Mouse (Mus musculus) layer of hippocampus, adult 9-10 months (tissue): Measurements from ENCODE around the gene Pitpnc1.

ENCODE experiments used
- DNase-seq: peaks from one replicate; pipeline ENCODE4 v3.0.0; 2022; ENCODE audit warnings: low spot score

Gene Pitpnc1

GRCm38 (mm10) chr11:107276898-107277297, 193.6 kb downstream of the Pitpnc1 start:
- no peak for DNase-seq

GRCm38 (mm10) chr11:107276337-107276736, 194.2 kb downstream of the Pitpnc1 start:
- no peak for DNase-seq

DNA sequence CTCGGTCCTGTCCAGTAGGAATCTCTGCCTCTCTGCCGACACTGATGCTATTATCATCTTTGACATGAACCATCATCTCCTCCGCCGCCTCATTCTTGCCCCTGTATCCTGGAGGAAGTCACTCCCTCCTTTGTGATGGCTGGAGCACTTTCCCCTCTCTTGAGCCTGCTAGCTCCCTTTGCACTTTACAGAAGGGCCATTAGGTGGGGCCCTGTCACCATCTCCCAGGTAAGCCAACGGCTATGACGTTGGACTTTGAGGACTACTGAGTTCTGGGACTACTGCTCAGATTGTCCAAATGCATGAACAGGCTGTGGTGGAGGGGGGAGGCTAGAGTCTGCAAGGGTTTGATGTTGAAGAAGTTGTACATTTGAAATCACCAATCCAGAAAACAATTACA, 194.6 kb downstream of the Pitpnc1 start:
- no peak for DNase-seq

DNA sequence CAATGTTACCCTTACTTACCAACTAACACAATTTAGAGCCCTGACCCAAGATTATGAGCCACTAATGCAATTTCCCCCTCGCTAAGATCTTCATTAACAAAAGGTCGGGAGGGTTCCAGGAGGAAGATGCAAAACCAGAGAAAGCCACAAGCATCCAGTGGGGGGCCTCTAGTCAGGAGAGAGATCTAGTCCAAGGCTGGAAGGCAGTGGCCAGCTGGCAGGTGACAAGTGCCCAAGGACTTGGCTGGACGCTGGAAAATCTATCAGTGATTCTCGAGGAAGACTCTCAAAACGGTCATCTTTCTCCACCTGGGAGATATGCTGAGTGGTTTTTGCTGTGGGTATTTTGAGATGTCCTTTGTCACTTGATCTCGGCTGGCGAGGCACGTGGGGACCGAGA, 196.3 kb downstream of the Pitpnc1 start:
- DNase-seq: no peak

- no peak for DNase-seq
These were observed 198.0 kb downstream of the Pitpnc1 start for GRCm38 (mm10) chr11:107272351-107272975.

DNA sequence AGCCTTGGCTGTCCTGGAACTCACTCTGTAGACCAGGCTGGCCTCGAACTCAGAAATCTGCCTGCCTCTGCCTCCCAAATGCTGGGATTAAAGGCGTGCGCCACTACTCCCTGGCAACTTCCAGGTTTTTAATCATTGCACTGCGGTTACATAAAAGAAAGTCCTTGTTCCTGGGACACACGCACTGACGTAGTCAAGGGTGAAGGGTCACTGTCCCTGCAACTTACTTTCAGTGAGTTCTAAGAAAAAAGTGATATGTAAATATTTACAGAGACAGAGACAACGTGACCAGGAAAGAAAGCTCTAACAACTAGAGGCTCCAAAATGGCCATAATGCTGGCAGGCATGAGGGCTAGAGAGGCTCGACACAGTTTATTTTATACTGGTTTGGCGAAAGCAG, 199.9 kb downstream of the Pitpnc1 start:
- DNase-seq: no peak

- DNase-seq: no peak
These were observed 203.0 kb downstream of the Pitpnc1 start for GRCm38 (mm10) chr11:107267522-107267921.

GRCm38 (mm10) chr11:107265861-107266260, 204.6 kb downstream of the Pitpnc1 start:
- DNase-seq: no peak

GRCm38 (mm10) chr11:107264889-107265615, 205.4 kb downstream of the Pitpnc1 start:
- DNase-seq: no peak

DNA sequence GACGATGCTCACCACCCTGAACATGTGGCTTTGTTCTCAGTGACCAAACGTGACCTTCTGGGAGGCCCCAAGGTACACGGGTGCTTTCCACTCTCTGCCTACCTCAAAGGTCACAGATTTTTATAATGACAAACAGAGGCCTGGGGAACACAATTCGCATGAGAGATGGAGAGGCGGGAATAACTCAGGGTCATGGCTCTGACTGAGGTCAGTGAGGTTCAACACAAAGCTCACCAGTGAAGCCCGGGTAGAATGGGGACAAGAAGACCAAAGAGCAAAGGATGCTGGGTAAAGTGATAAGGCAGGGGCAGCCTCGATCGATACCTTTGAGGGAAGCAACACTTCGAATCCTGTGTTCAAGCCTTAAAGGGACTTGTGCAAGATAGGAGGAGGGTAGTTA, 206.7 kb downstream of the Pitpnc1 start:
- DNase-seq: no peak

DNA sequence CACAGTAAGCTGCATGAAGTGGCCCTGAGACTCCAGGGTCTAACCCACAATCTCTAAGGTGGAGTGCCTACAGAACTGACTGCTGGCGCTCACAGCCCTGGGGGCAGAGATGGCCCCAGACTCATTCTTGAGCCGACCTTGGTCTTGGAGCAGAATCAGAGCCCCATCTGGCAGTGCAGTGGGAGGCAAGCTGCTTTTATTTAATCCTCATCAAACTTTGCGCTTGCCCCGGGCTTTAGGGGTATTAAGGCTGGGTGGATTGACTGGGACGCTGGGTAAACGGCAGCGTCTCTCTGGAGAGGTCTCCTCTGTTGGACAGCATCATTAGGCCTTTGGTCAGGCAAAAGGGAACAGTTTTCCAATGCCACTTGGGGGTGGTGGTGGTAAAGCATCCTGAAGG, 211.1 kb downstream of the Pitpnc1 start:
- no peak for DNase-seq

DNA sequence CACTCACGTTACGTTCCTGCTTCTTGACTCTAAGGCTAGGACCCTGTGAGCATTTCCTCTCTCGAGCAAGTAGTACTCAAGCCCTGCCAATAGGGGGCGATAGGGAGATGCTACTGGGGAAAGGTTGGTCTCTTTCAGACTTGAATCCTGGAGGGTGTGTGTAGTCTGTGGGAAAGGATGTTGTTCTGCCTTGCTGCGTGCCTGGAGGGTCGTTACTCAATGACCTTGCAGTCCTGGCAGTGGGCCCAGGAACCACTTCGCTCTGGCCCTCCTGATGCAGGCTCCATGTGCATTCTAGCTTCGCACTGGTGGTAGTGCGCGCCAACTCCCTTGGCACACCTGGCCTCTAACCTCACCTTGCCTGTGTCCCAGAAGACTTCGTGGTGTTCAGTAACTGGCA, 215.3 kb downstream of the Pitpnc1 start:
- DNase-seq: no peak

- no peak for DNase-seq
These were observed 216.3 kb downstream of the Pitpnc1 start for GRCm38 (mm10) chr11:107254181-107254580.

DNA sequence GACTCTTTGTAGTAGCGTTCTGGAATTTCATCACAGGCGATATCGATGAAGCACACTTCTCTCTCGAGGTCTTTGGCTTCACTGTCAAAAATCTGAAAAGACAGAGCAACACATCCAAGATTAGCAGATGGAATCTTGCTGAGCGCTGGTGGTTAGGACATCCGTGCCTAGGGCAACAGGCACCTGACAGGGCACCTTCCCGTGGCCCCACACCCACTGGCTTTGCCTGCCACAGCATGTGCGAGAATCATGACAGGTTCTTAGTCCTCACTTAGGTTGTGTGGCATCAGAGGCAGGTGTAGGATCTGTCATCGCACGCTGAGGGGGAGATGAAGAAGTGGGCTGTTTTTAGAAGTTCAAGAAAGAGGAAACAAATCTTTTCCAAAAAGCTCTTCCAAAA, 218.5 kb downstream of the Pitpnc1 start:
- DNase-seq: no peak

DNA sequence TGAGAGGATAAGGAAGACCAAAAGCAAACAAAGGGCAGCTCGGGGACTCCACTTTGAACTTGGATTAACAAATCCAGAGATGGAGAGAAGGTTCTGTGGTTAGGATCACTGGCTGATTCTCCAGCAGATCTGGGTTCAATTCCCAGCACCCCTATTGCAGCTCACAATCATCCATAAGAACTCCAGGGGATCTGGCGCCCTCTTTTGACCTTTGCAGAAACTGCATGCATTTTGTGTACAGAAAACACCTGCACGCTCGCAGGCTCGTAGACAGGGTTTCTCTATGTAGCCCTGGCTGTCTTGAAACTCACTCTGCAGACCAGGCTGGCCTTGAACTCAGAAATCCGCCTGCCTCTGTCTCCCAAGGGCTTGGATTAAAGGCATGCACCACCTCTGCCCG, 219.0 kb downstream of the Pitpnc1 start:
- DNase-seq: no peak

GRCm38 (mm10) chr11:107250882-107251281, 219.6 kb downstream of the Pitpnc1 start:
- DNase-seq: no peak

DNA sequence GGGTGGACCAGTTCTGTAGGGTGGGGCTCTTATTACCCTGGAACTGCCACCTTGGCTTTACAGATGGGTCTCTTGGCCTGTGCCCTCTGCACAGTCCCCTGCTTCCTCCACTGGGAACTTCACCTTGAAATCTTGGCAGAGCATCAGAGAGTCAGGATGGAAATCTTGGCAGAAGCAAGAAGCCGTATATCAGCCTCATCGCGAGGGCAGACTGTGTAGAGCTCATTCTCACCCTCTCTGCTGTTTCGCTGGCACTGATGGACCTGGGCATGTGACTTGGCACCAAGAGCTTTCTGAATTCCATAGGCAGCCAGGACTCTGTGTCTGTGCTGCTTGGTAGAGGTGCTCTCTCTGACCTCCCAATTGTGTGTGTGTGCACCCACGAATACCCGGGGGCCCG, 221.7 kb downstream of the Pitpnc1 start:
- DNase-seq: no peak

DNA sequence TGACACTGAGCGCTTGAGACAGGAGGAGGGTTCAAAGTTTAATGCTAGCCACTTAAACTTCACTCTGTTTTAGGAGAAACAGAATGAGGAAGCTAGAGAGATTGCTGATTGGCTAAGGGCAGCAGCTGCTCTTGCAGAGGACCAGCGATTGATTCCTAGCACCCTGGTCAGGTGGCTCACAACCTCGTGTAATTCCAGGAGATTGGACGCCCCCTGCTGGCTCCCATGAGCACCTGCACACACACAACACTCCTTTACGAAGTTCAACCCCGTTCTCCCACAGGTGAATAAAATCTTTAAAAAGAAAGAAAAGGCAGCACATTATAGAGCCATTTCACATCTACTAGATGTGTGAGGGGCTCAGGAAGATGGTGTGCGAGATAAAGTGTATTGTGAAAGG, 224.8 kb downstream of the Pitpnc1 start:
- DNase-seq: no peak

- no peak for DNase-seq
These were observed 227.4 kb downstream of the Pitpnc1 start for GRCm38 (mm10) chr11:107243126-107243525.

GRCm38 (mm10) chr11:107241678-107242077, 228.8 kb downstream of the Pitpnc1 start:
- DNase-seq: no peak

DNA sequence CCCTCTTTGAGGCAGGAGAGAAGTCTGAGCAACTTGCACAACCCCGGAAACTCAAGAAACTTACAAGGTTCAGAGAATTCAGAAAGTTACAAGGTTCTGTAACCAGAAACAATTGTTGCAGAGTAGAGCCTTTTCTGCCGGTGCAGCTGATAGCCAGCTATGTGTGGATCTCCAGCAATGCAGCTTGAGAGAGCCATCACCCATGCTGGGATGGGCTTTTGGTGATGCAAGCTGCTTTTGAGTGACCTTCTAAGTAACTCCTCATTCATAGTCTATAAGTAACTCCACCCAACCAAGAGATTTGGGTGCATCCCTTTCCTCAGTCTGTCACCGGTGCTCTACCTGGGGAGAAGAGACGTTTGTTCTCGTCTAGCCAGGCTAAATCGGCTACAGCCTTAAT, 232.0 kb downstream of the Pitpnc1 start:
- DNase-seq: no peak

GRCm38 (mm10) chr11:107237532-107237931, 233.0 kb downstream of the Pitpnc1 start:
- DNase-seq: no peak

DNA sequence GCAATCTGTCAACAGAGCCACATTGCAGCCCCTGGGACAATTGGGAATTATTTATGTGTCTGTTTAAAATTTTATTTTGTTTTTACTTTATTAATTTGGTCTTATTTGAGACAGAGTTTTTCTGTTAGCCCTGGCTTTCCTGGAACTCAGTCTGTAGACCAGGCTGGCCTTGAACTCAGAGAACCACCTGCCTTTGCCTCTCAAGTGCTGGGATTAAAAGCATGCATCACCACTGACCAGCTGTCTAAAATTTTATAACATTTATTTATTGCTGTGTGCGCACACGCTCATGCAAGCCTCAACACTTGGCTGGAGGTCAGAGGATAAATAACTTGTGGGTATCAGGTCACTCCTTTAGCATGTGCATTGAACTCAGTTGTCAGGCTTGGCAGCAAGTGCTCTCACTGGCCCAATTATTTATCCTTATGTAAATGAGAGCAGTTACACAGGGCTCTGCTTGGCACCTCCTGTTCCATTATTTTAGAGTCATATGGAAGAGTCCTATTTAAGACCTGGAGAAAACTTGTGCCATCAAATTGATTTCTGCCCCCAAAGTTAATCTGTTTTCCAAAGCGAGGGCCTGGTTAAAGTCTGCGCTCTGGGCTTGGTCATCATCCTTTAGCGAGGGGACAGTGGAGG, 237.1 kb downstream of the Pitpnc1 start:
- no peak for DNase-seq
